Mouse (Mus musculus) T-cell, adult 2 months (primary cell): ENCODE data around the gene Gas2l3.

Experiments used
- DNase-seq: peaks from one replicate; pipeline ENCODE4 v3.0.0; 2022; ENCODE audit warnings: low spot score

Gas2l3 gene

GRCm38 (mm10) chr10:89395321-89395720 is 48.4 kb downstream of the Gas2l3 start:
- no peak for DNase-seq

GRCm38 (mm10) chr10:89392687-89393086 is 51.1 kb downstream of the Gas2l3 start:
- DNase-seq = no peak

- no peak for DNase-seq
Measured at GRCm38 (mm10) chr10:89391571-89392163, 52.1 kb downstream of the Gas2l3 start.

GRCm38 (mm10) chr10:89386461-89386860 is 57.3 kb downstream of the Gas2l3 start:
- DNase-seq = no peak

GRCm38 (mm10) chr10:89383462-89383861 is 60.3 kb downstream of the Gas2l3 start:
- DNase-seq = peak; percentile 52

- DNase-seq = no peak
Measured at GRCm38 (mm10) chr10:89377750-89378149, 66.0 kb downstream of the Gas2l3 start.

GRCm38 (mm10) chr10:89370051-89370450 is 73.7 kb downstream of the Gas2l3 start:
- no peak for DNase-seq

- DNase-seq = no peak
Measured at GRCm38 (mm10) chr10:89358933-89359332, 84.8 kb downstream of the Gas2l3 start.
